Mouse (Mus musculus): ENCODE measurements around the gene 4930595D18Rik.

DNA sequence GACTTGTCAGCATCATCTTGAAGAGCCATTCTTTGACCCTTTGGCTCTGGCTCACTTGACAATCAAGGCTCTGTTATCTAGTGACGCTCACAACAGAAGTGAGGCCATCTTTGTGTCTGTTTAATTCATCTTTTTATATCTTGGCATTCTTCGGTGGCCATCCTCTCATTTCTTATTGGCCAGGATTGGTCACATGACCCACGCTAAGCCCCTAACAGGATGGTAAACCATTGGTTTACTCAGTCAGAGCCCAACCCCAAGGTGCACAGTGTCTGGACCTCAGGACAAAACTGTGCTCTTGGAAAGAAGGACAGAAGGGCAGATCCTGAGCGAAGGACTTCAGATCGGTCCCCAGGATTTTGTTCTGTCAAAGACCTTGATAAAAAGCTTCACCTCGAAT lies 31.7 kb downstream of the 4930595D18Rik start:
- TF ChIP-seq CTCF (IDR thresholded peaks at IDR 0.05; ENCODE audit: low read depth): no peak
- no peak for TF ChIP-seq EP300 (IDR thresholded peaks at IDR 0.05; ENCODE audit: low read depth)
